Mouse (Mus musculus): ENCODE measurements around the gene Rgs16. TPM values are rescaled to one million over a fixed set of nuclear protein-coding genes. Genes with fewer than 3 reads are reported as not detected.
"Not testable (repeated sequence)": the region's sequence is repeated elsewhere in the genome, so short reads cannot be mapped to it uniquely, and the experiment has no call there.

The Rgs16 gene
- polyA plus RNA-seq, 1 experiment from 2014 or later = 5.8 TPM

- peaks cover 9% of the 10 kb centered on the region for H3K36me3 ChIP-seq (ENCODE audit: control insufficient read depth, insufficient read depth, low read length)
These were observed 13.7 kb downstream of the Rgs16 start for GRCm38 (mm10) chr1:153753725-153754464.

GRCm38 (mm10) chr1:153764136-153764535, 24.0 kb downstream of the Rgs16 start:
- Histone ChIP-seq H3K4me2 (ENCODE audit: low read depth, low read length) (no peak overlapping the region), H3K9me3 (ENCODE audit: control insufficient read depth, low read length) (no peaks in the 10 kb centered on the region), H3K9ac (replicated peaks; ENCODE audit: low read depth, low read length) (no peak overlapping the region), H3K27me3 (ENCODE audit: control insufficient read depth, insufficient read depth, low read length) (no peaks in the 10 kb centered on the region), H3K4me3 (ENCODE audit: low read depth, low read length) (no peak overlapping the region), H3K36me3 (ENCODE audit: control insufficient read depth, insufficient read depth, low read length) (peaks cover 16% of the 10 kb centered on the region; the same call in 1 of the 2 replicates), H3K4me1 (ENCODE audit: control insufficient read depth, insufficient read depth, low read length) (no peaks in the 10 kb centered on the region), H3K27ac (ENCODE audit: low read depth, low read length) (no peak overlapping the region)
- WGBS = 89% methylated on average over 11 of the region's 11 CpGs
- ATAC-seq (ENCODE audit: low read depth) = no peak

More at GRCm38 (mm10) chr1:153753725-153754464, 13.7 kb downstream of the Rgs16 start:
- ATAC-seq (ENCODE audit: low read depth) = no peak
- no peak overlapping the region for H3K4me3 ChIP-seq (ENCODE audit: low read depth, low read length)
- H3K27me3 ChIP-seq (ENCODE audit: control insufficient read depth, insufficient read depth, low read length) = no peaks in the 10 kb centered on the region
- 76% methylated on average over 25 of the region's 25 CpGs for WGBS
- peaks cover 16% of the 10 kb centered on the region; the same call in 1 of the 2 replicates for H3K4me1 ChIP-seq (ENCODE audit: control insufficient read depth, insufficient read depth, low read length)
- H3K27ac ChIP-seq (ENCODE audit: low read depth, low read length) = no peak overlapping the region
- H3K9me3 ChIP-seq (ENCODE audit: control insufficient read depth, low read length) = no peaks in the 10 kb centered on the region
- no peak overlapping the region for H3K4me2 ChIP-seq (ENCODE audit: low read depth, low read length)
- no peak overlapping the region for H3K9ac ChIP-seq (replicated peaks; ENCODE audit: low read depth, low read length)

GRCm38 (mm10) chr1:153766298-153766697, 26.1 kb downstream of the Rgs16 start:
- H3K4me1 ChIP-seq (ENCODE audit: control insufficient read depth, insufficient read depth, low read length) = no peaks in the 10 kb centered on the region
- no peaks in the 10 kb centered on the region for H3K27me3 ChIP-seq (ENCODE audit: control insufficient read depth, insufficient read depth, low read length)
- WGBS = 54% methylated on average over 8 of the region's 8 CpGs
- H3K9ac ChIP-seq (replicated peaks; ENCODE audit: low read depth, low read length) = no peak overlapping the region
- no peaks in the 10 kb centered on the region for H3K9me3 ChIP-seq (ENCODE audit: control insufficient read depth, low read length)
- H3K27ac ChIP-seq (ENCODE audit: low read depth, low read length) = no peak overlapping the region
- H3K4me2 ChIP-seq (ENCODE audit: low read depth, low read length) = no peak overlapping the region
- no peak for ATAC-seq (ENCODE audit: low read depth)
- H3K4me3 ChIP-seq (ENCODE audit: low read depth, low read length) = no peak overlapping the region
- H3K36me3 ChIP-seq (ENCODE audit: control insufficient read depth, insufficient read depth, low read length) = peaks cover 7% of the 10 kb centered on the region; the same call in 1 of the 2 replicates

GRCm38 (mm10) chr1:153767281-153767680, 27.1 kb downstream of the Rgs16 start:
- H3K4me2 ChIP-seq (ENCODE audit: low read depth, low read length) = no peak overlapping the region
- H3K4me3 ChIP-seq (ENCODE audit: low read depth, low read length) = no peak overlapping the region
- H3K27ac ChIP-seq (ENCODE audit: low read depth, low read length) = no peak overlapping the region
- H3K36me3 ChIP-seq (ENCODE audit: control insufficient read depth, insufficient read depth, low read length) = peaks cover 1% of the 10 kb centered on the region; the same call in 1 of the 2 replicates
- no peaks in the 10 kb centered on the region for H3K9me3 ChIP-seq (ENCODE audit: control insufficient read depth, low read length)
- no peak overlapping the region for H3K9ac ChIP-seq (replicated peaks; ENCODE audit: low read depth, low read length)
- ATAC-seq (ENCODE audit: low read depth) = no peak
- no peaks in the 10 kb centered on the region for H3K27me3 ChIP-seq (ENCODE audit: control insufficient read depth, insufficient read depth, low read length)
- H3K4me1 ChIP-seq (ENCODE audit: control insufficient read depth, insufficient read depth, low read length) = no peaks in the 10 kb centered on the region
- WGBS = 89% methylated on average over 1 of the region's 1 CpGs

GRCm38 (mm10) chr1:153768465-153768864, 28.3 kb downstream of the Rgs16 start:
- Histone ChIP-seq H3K9ac (replicated peaks; ENCODE audit: low read depth, low read length) (no peak overlapping the region), H3K27me3 (ENCODE audit: control insufficient read depth, insufficient read depth, low read length) (no peaks in the 10 kb centered on the region), H3K36me3 (ENCODE audit: control insufficient read depth, insufficient read depth, low read length) (no peaks in the 10 kb centered on the region), H3K4me1 (ENCODE audit: control insufficient read depth, insufficient read depth, low read length) (no peaks in the 10 kb centered on the region), H3K27ac (ENCODE audit: low read depth, low read length) (no peak overlapping the region), H3K9me3 (ENCODE audit: control insufficient read depth, low read length) (no peaks in the 10 kb centered on the region), H3K4me3 (ENCODE audit: low read depth, low read length) (no peak overlapping the region), H3K4me2 (ENCODE audit: low read depth, low read length) (no peak overlapping the region)
- WGBS = 82% methylated on average over 5 of the region's 5 CpGs
- no peak for ATAC-seq (ENCODE audit: low read depth)

- not testable (repeated sequence) for H3K4me1 ChIP-seq (ENCODE audit: control insufficient read depth, insufficient read depth, low read length); H3K27me3 ChIP-seq (ENCODE audit: control insufficient read depth, insufficient read depth, low read length); H3K9ac ChIP-seq (replicated peaks; ENCODE audit: low read depth, low read length); H3K9me3 ChIP-seq (ENCODE audit: control insufficient read depth, low read length); ATAC-seq (ENCODE audit: low read depth); H3K4me2 ChIP-seq (ENCODE audit: low read depth, low read length); H3K4me3 ChIP-seq (ENCODE audit: low read depth, low read length); H3K36me3 ChIP-seq (ENCODE audit: control insufficient read depth, insufficient read depth, low read length); H3K27ac ChIP-seq (ENCODE audit: low read depth, low read length)
- 66% methylated on average over 6 of the region's 6 CpGs for WGBS
These were observed 29.4 kb downstream of the Rgs16 start for GRCm38 (mm10) chr1:153769571-153769970.

GRCm38 (mm10) chr1:153769998-153770775, 30.0 kb downstream of the Rgs16 start:
- Histone ChIP-seq H3K4me3 (ENCODE audit: low read depth, low read length) (no peak overlapping the region), H3K36me3 (ENCODE audit: control insufficient read depth, insufficient read depth, low read length) (no peaks in the 10 kb centered on the region), H3K27me3 (ENCODE audit: control insufficient read depth, insufficient read depth, low read length) (no peaks in the 10 kb centered on the region), H3K9ac (replicated peaks; ENCODE audit: low read depth, low read length) (no peak overlapping the region), H3K4me1 (ENCODE audit: control insufficient read depth, insufficient read depth, low read length) (no peaks in the 10 kb centered on the region), H3K9me3 (ENCODE audit: control insufficient read depth, low read length) (no peaks in the 10 kb centered on the region), H3K27ac (ENCODE audit: low read depth, low read length) (no peak overlapping the region), H3K4me2 (ENCODE audit: low read depth, low read length) (no peak overlapping the region)
- ATAC-seq (ENCODE audit: low read depth) = no peak
- 86% methylated on average over 10 of the region's 10 CpGs for WGBS

- no peaks in the 10 kb centered on the region for H3K27me3 ChIP-seq (ENCODE audit: control insufficient read depth, insufficient read depth, low read length)
- H3K36me3 ChIP-seq (ENCODE audit: control insufficient read depth, insufficient read depth, low read length) = no peaks in the 10 kb centered on the region
- WGBS = 96% methylated on average over 1 of the region's 1 CpGs
- no peak overlapping the region for H3K4me2 ChIP-seq (ENCODE audit: low read depth, low read length)
- H3K27ac ChIP-seq (ENCODE audit: low read depth, low read length) = no peak overlapping the region
- no peak overlapping the region for H3K4me3 ChIP-seq (ENCODE audit: low read depth, low read length)
- no peak overlapping the region for H3K9ac ChIP-seq (replicated peaks; ENCODE audit: low read depth, low read length)
- H3K9me3 ChIP-seq (ENCODE audit: control insufficient read depth, low read length) = no peaks in the 10 kb centered on the region
- H3K4me1 ChIP-seq (ENCODE audit: control insufficient read depth, insufficient read depth, low read length) = no peaks in the 10 kb centered on the region
- ATAC-seq (ENCODE audit: low read depth) = no peak
These were observed 30.6 kb downstream of the Rgs16 start for GRCm38 (mm10) chr1:153770776-153771167.

- no peak overlapping the region for H3K4me2 ChIP-seq (ENCODE audit: low read depth, low read length)
- 87% methylated on average over 6 of the region's 6 CpGs for WGBS
- H3K27ac ChIP-seq (ENCODE audit: low read depth, low read length) = no peak overlapping the region
- no peak overlapping the region for H3K4me3 ChIP-seq (ENCODE audit: low read depth, low read length)
- no peak overlapping the region for H3K9ac ChIP-seq (replicated peaks; ENCODE audit: low read depth, low read length)
- no peaks in the 10 kb centered on the region for H3K27me3 ChIP-seq (ENCODE audit: control insufficient read depth, insufficient read depth, low read length)
- no peaks in the 10 kb centered on the region for H3K4me1 ChIP-seq (ENCODE audit: control insufficient read depth, insufficient read depth, low read length)
- no peaks in the 10 kb centered on the region for H3K36me3 ChIP-seq (ENCODE audit: control insufficient read depth, insufficient read depth, low read length)
- H3K9me3 ChIP-seq (ENCODE audit: control insufficient read depth, low read length) = no peaks in the 10 kb centered on the region
- no peak for ATAC-seq (ENCODE audit: low read depth)
These were observed 35.0 kb downstream of the Rgs16 start for GRCm38 (mm10) chr1:153775174-153775573.
